Mouse (Mus musculus) megakaryocyte, embryonic 14.5 days (primary cell): Measurements from ENCODE around the gene Tada2a.

Source experiments
- FLI1 ChIP-seq: IDR thresholded peaks from 2 replicates; pipeline ENCODE4 v1.6.1; 2012; ENCODE audit warnings: low read length, inconsistent platforms, mixed read lengths
- GATA1 ChIP-seq: IDR thresholded peaks from 3 replicates; pipeline ENCODE4 v1.6.1; 2012; ENCODE audit warnings: mixed read lengths, low read length, inconsistent platforms, borderline replicate concordance

GRCm38 (mm10) chr11:84127977-84128376 is 1.4 kb downstream of the Tada2a start:
- TF ChIP-seq FLI1 (no peak), GATA1 (no peak)
